Mouse (Mus musculus): ENCODE measurements around the gene Frmd5.

Frmd5 gene

GRCm38 (mm10) chr2:121760646-121761045 is 46.2 kb downstream of the Frmd5 start:
- DNase-seq, result no peak

DNA sequence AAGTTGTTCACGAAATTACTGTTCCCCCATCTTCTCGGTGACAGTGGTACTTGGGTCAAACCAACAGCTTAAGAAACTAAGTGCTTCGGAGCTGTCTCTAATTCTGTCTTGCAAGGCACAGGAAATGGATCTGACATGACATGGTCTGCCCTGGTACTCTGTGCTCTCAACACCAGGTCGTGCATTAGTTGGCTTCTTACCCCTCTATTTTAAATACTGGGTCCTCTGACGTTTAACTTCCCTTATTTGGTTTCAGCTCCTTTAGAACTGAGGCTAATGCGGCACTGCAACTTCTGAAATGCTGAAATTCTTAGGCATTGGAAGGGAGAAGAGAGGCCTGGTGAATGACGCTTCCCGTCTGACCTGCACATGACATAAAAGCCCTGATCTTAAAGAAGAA is 48.6 kb downstream of the Frmd5 start:
- DNase-seq, result no peak

- no peak for DNase-seq
Observed at GRCm38 (mm10) chr2:121756336-121756735, 50.6 kb downstream of the Frmd5 start.

DNA sequence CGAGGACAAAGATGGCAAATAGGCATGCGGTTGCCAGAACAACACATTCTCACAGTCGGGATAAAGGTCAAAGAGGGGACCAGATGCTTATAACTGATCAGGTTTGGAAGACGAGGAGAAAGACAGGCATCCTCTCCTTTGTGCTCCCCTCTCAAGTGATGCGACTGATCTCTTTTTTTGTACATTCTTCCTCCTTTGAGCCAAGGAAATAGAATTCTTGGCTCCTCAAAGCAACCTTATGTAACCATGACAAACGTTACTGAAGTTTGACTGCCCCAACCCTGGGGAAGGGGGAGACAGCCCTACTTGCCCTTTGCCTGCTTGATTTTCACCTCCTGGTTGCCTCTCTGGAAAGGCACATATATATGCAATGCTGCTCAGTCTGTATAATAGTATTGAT is 51.8 kb downstream of the Frmd5 start:
- no peak for DNase-seq

GRCm38 (mm10) chr2:121750121-121750520 is 56.8 kb downstream of the Frmd5 start:
- DNase-seq, result no peak

DNA sequence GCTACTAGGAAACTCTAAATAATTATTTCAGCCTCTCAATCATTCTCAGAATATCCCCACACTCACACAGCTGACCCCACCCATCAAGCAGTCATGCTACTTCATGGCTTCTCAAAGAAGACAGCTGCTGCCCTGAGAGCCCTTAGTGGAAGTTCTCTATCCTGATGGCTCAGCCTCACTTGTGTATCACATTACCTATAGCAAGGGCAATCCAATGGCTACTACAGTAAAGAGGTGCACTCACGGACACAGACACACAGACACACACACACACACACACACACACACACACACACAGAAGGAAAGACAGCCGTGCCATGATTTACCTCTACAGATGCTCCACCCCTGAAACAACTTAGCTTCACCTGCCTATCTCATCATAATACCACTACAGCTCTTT is 65.7 kb downstream of the Frmd5 start:
- DNase-seq, result no peak

- no peak for DNase-seq
Observed at GRCm38 (mm10) chr2:121739410-121739809, 67.5 kb downstream of the Frmd5 start.

GRCm38 (mm10) chr2:121733426-121733825 is 73.5 kb downstream of the Frmd5 start:
- DNase-seq, result no peak

DNA sequence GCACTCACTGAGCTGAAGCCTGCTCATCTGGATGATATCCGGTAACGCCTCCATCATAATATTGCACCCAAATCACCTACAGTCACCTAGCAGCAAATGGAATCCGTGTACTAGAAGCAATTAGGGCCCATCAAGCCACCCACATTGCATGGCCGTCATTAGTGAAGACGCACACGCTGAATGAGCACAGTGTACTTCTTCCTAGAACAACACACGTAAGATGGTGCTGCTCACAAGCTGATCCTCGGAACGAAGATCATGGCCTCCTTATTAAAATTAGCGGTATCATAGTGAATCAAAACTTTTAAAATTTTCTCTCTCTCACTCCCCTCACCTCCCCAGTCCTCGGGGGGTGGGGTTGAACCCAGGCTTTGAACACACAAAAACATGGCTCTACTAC is 76.4 kb downstream of the Frmd5 start:
- DNase-seq, result no peak

DNA sequence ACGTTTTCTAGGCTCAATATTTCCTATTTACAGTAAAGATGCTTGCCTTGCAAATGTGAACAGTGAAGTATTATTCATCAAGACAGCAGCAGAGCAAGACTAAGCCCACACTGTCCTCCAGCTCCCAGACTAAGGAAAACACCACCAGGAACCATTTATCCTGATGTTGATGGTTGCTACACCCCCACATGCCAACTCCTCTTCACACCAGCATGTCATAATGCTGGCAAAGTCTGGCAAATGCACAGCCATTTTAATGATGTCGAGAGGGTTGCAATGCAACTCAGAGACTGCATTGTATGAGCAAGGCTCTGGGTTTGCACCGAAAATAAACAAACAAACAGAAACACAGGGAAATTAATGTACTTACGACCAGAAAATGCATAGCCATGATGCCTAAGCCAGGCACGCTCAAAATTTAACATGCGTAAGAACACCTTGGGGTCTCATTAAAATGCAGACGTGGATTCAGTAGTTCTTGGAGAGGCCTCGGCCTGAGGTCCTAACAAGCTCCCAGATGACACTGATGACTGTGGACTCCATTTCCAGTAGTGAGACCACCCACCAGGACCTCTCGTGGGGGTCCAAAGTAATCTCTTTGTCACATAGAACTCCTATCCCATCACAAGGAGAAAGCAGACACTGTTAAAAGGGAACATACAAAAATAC is 77.8 kb downstream of the Frmd5 start:
- no peak for DNase-seq

DNA sequence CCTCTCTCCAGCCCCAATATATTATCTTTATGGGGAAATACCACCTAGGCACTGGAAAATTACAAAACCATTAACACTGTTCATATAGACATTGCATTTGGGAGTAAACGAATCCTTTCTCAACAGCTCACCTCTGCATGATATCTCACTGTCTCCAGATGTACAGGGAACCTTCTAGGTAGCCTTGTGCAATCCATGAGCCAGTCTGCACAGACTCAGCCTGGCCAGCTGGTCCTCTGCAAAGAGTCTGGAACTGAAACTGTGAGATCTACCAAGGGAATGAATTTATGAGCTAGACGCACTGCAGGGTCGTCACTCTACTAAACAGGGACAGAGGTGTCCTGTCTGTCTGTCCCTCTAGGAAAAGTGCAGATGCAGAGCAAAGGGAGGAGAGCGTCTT is 82.0 kb downstream of the Frmd5 start:
- DNase-seq, result no peak

GRCm38 (mm10) chr2:121723796-121724195 is 83.1 kb downstream of the Frmd5 start:
- DNase-seq, result no peak

DNA sequence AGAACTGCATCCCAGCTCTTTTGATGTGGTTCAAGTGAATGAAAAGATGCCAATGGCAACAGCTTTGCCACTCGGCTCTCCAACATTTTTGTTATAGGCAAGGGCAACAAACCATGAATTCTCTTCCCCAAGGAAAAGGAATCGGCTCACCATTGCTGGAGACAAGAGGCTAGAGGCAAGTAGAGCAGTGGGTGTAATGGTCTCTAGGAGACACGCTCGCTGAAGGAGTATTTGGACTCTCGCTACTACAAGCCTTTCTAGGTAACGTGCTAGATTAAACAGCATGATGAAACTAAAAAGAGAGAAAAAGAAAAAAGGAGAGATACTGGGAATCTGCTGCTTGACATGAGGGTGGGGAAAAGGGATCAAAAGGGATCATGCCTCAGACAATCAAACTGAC is 87.9 kb downstream of the Frmd5 start:
- DNase-seq, result no peak

GRCm38 (mm10) chr2:121717133-121717532 is 89.8 kb downstream of the Frmd5 start:
- DNase-seq, result no peak

- DNase-seq, result no peak
Observed at GRCm38 (mm10) chr2:121713567-121713966, 93.3 kb downstream of the Frmd5 start.

GRCm38 (mm10) chr2:121711748-121712384 is 95.0 kb downstream of the Frmd5 start:
- DNase-seq, result no peak

DNA sequence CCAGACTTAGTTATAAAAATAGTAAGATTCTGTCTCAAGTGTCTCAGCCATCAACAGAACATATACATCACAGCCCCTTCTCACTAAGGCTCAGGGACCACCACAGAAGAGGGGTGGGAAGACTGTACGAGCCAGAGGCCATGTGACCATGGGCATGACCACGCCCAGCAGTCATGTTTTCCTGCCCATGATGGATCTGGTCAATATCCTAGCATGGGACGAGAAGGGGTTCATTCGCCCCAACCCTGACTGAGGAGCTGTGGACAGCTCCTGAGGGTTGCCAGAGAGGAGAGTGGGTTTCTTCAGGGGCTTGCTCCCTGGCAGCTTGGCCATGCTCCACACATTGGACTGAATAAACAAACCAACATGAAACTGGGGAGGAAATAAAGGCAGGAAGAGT is 97.8 kb downstream of the Frmd5 start:
- no peak for DNase-seq

- DNase-seq, result no peak
Observed at GRCm38 (mm10) chr2:121707461-121707860, 99.4 kb downstream of the Frmd5 start.

- no peak for DNase-seq
Observed at GRCm38 (mm10) chr2:121705756-121706155, 101.1 kb downstream of the Frmd5 start.

GRCm38 (mm10) chr2:121699331-121699730 is 107.6 kb downstream of the Frmd5 start:
- DNase-seq, result no peak

- peak; percentile 23 for DNase-seq
Observed at GRCm38 (mm10) chr2:121695436-121695835, 111.5 kb downstream of the Frmd5 start.

DNA sequence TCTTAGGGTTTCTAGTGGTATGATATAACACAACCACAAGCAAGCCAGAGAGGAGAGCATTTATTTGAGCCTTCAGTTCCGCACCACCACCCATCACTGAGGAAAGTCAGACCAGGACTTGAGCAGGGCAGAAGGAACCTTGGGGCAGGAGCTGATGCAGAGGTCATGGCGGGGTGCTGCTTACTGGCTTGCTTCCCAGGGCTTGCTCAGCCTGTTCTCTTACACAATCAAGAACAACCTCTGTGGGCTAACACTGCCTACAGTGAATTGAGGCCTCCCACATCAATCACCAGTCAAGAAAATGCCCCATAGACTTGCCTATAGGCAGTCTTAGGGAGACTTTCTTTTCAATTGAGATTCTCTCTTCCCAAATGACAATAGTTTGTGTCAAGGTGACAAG is 118.8 kb downstream of the Frmd5 start:
- DNase-seq, result no peak

- DNase-seq, result no peak
Observed at GRCm38 (mm10) chr2:121683606-121684005, 123.3 kb downstream of the Frmd5 start.

DNA sequence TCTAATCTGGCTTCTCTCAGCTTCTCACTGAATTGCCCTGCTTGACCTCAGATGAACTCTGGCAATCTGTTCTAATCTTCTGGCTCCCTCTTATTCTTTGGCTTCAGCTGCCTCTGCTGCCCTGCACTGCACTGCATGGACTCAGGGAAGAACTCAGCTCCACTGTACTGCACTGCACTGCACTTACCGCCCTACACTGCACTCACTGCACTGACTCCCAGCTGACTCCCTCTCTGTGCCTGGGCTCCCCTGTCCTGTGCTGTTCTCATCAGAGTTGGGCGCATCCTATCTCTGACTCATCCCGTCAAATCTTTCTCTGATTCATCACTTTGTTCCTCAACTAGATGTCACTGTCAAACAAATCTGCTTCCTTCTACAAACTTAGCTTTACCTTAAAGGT is 124.5 kb downstream of the Frmd5 start:
- no peak for DNase-seq

- peak; percentile 31 for DNase-seq
Observed at GRCm38 (mm10) chr2:121679711-121680110, 127.2 kb downstream of the Frmd5 start.

All from lung, postnatal 10 days (tissue).